Mouse (Mus musculus) yolk sac, embryonic 10.5 days (tissue): ENCODE measurements around the gene Rab34.

ENCODE experiments used
- DNase-seq: peaks from one replicate; pipeline ENCODE4 v3.0.0-alpha.2; 2017; ENCODE audit warnings: low spot score

The Rab34 gene

GRCm38 (mm10) chr11:78215709-78216317 lies 27.6 kb downstream of the Rab34 start:
- no peak for DNase-seq

- no peak for DNase-seq
These were observed 35.4 kb downstream of the Rab34 start for GRCm38 (mm10) chr11:78223586-78223985.

- DNase-seq, result no peak
These were observed 43.3 kb downstream of the Rab34 start for GRCm38 (mm10) chr11:78231518-78231917.

GRCm38 (mm10) chr11:78240193-78240857 lies 52.1 kb downstream of the Rab34 start:
- DNase-seq, result no peak
